Mouse (Mus musculus) spleen, adult 2 months (tissue): ENCODE results near the gene Kazn. TPM values are rescaled to one million over a fixed set of nuclear protein-coding genes. Genes with fewer than 3 reads are reported as not detected.

Experiments
- DNase-seq, 2 experiments: peaks; one replicate each; pipeline versions ENCODE4 v3.0.0 to v3.0.0-alpha.2; 2012 to 2021; ENCODE audit warnings: low spot score in 2 of 2, low read depth in 1 of 2
- H3K27ac ChIP-seq: fragments of 200-500 bp; 2 replicates; pipeline ENCODE4 v1.5.1; 2012; ENCODE audit warnings: low read length, inconsistent platforms; ENCODE audit not compliant: insufficient read depth
- H3K27me3 ChIP-seq: fragments of 200-500 bp; 2 replicates; pipeline ENCODE4 v1.6.1; 2012; ENCODE audit warnings: mild to moderate bottlenecking, moderate library complexity, low read length, inconsistent platforms; ENCODE audit not compliant: control insufficient read depth, insufficient read depth
- H3K36me3 ChIP-seq: fragments of 200-500 bp; 2 replicates; pipeline ENCODE4 v1.6.1; 2012; ENCODE audit warnings: mild to moderate bottlenecking, low read length, inconsistent platforms; ENCODE audit not compliant: control insufficient read depth, insufficient read depth
- H3K4me1 ChIP-seq: fragments of 200-500 bp; 2 replicates; pipeline ENCODE4 v1.6.1; 2011; ENCODE audit warnings: inconsistent platforms; ENCODE audit not compliant: control insufficient read depth, insufficient read depth, insufficient read length
- H3K4me3 ChIP-seq: fragments of 200-500 bp; 2 replicates; pipeline ENCODE4 v1.5.1; 2011; ENCODE audit warnings: mild to moderate bottlenecking, inconsistent platforms; ENCODE audit not compliant: insufficient read depth, insufficient read length; ENCODE audit errors: extremely low read depth
- CTCF ChIP-seq: fragments of 200-500 bp; IDR thresholded peaks from 2 replicates; pipeline ENCODE4 v1.5.1; 2011; ENCODE audit warnings: mild to moderate bottlenecking, inconsistent platforms; ENCODE audit not compliant: insufficient read depth, insufficient read length, insufficient replicate concordance; ENCODE audit errors: extremely low read depth
- POLR2A ChIP-seq: fragments of 200-500 bp; IDR thresholded peaks from 2 replicates; pipeline ENCODE4 v1.6.1; 2011; ENCODE audit warnings: low read depth, low read length, inconsistent platforms
- WGBS: fragments of 180-500 bp; shearing (Covaris S2); methylation state at CpG from one replicate; pipeline ENCODE4 v1.1.7; 2018; 5-methylcytosine and 5-hydroxymethylcytosine counted together
- polyA plus RNA-seq: library from polyadenylated mRNA; depleted of rRNA; stranded (reverse); fragments of >200 nt; gene quantifications from 2 replicates; pipeline ENCODE4 v1.2.3, GENCODE M21; 2012

The Kazn gene
- polyA plus RNA-seq, 1 experiment: 13.2 TPM

DNA sequence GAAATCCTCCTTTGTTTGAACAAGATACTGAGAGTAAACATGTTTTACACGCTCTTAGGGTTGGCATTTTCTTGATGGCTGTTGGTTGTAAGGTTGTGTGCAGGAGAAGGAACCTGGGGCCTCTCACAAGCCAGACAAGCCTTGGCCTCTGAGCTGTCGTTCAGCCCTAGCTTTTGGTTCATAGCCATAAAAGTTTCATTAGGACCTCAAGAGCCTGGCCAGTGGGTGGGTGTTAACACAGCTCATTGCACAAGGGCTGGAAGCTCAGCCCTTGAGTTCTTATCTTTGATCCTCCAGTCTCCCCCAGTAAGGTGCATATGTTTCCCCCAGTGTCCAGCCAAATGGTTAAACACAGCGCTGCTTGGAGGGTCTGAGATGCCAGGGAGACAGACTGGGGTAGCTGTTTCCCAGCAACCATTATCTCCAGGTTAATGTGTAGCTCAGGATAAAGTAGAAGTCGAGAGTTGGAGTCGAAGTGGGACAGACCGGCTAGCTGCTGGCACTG is 65.2 kb downstream of the Kazn start:
- DNase-seq: no peak
- Histone ChIP-seq H3K27ac (no peak overlapping the region), H3K27me3 (no peaks in the 10 kb centered on the region), H3K4me1 (no peaks in the 10 kb centered on the region; the same call in 1 of the 2 replicates), H3K36me3 (no peaks in the 10 kb centered on the region), H3K4me3 (no peak overlapping the region)
- WGBS: 91% methylated on average over 6 of the region's 6 CpGs
- no peak for TF ChIP-seq CTCF
- TF ChIP-seq POLR2A: no peak

GRCm38 (mm10) chr4:142172942-142173341 is 66.3 kb downstream of the Kazn start:
- Histone ChIP-seq H3K4me3 (no peak overlapping the region), H3K27ac (no peak overlapping the region), H3K36me3 (no peaks in the 10 kb centered on the region), H3K27me3 (no peaks in the 10 kb centered on the region), H3K4me1 (no peaks in the 10 kb centered on the region)
- no peak for TF ChIP-seq CTCF
- no peak for TF ChIP-seq POLR2A
- 84% methylated on average over 4 of the region's 4 CpGs for WGBS
- DNase-seq: no peak

DNA sequence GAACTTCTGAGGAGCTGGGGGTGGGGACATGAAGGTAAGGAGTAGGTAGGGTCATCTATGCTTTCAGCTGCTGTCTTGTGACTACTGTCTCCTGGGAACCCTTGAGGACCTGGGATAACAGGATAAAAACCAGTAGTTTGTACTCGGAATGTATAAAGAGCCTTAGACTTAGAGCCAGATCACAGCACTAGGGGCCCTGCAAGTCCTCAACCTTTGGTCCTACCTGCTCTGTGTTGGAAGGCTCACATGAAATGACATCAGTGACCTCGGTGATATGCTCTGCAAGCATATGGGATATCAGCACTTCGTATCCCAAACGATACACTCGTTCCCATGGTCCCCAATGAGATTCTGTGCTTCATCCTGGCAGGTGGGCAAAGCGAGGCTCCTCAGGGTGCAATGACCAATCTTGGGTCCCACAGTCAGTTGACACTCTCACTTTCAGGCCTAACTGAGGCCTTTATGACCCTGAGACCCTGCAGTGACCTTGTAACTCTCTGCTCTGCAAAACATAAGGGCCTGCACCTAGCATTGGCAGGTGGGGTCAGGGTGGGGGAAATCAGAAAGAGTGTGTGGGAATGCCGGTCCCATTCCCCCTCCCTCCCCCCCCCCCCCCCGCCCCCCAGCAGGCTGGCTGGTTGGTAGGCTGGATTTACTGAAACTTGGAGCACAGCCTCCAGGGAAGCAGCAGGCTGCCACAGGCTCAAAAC is 67.3 kb downstream of the Kazn start:
- Histone ChIP-seq H3K4me1 (no peaks in the 10 kb centered on the region), H3K4me3 (no peak overlapping the region), H3K27ac (no peak overlapping the region), H3K36me3 (no peaks in the 10 kb centered on the region), H3K27me3 (no peaks in the 10 kb centered on the region)
- 89% methylated on average over 8 of the region's 8 CpGs for WGBS
- DNase-seq: no peak
- no peak for TF ChIP-seq POLR2A
- TF ChIP-seq CTCF: no peak

DNA sequence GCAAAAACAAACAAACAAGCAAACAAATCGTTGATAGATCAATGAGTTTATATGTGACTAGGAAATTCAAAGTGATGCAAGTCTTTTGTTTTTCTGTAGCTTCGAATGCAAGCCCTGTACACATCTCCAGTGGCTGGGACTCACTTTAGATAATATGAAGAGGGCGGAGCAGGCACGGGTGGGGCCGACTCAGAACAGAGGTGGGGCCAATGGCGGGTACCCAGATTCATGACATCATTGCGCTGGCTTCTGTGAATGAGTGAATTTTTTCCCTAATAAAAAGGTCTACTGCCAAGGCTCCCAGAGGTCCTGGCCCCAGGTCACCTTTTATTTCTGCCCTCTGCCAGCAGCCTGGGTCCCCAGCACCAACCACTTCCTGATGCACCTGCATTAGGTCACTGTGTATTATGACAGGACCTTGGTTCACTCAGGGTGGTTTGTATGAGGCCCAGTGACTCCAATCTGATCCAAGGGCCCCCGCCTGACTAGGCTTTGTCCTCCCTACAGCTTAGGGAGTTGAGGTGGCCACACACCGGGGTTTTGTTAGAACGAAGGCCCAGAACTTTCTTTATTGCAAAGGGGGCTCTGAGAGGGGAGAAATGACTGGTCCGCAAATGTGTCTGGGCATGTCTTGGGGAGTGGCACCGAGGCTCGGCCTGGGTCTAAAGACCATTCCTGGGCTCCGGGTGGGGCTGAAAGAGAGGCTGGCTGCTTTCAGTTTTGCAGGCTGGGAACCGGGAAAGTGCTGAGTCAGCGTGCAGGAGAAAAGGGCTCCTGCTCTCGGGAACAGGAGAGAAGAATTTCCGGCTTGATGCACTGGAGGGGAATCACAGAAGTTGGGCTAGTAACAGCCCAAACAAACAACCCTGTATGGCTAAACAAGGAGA is 68.1 kb downstream of the Kazn start:
- WGBS: 80% methylated on average over 18 of the region's 18 CpGs
- Histone ChIP-seq H3K27me3 (no peaks in the 10 kb centered on the region), H3K4me3 (no peak overlapping the region), H3K36me3 (no peaks in the 10 kb centered on the region), H3K27ac (no peak overlapping the region; the same call in 1 of the 2 replicates), H3K4me1 (no peaks in the 10 kb centered on the region)
- no peak for TF ChIP-seq POLR2A
- no peak for TF ChIP-seq CTCF
- no peak for DNase-seq

- Histone ChIP-seq H3K4me1 (no peaks in the 10 kb centered on the region), H3K36me3 (no peaks in the 10 kb centered on the region), H3K27ac (no peak overlapping the region), H3K27me3 (no peaks in the 10 kb centered on the region), H3K4me3 (no peak overlapping the region)
- DNase-seq: no peak
- TF ChIP-seq POLR2A (no peak), CTCF (no peak)
- 83% methylated on average over 4 of the region's 4 CpGs for WGBS
These were observed 69.6 kb downstream of the Kazn start for GRCm38 (mm10) chr4:142169636-142170035.

- Histone ChIP-seq H3K27me3 (no peaks in the 10 kb centered on the region), H3K27ac (no peak overlapping the region), H3K4me3 (no peak overlapping the region), H3K36me3 (no peaks in the 10 kb centered on the region), H3K4me1 (no peaks in the 10 kb centered on the region)
- 86% methylated on average over 7 of the region's 7 CpGs for whole genome bisulfite sequencing
- DNase-seq: no peak
- TF ChIP-seq POLR2A (no peak), CTCF (no peak)
These were observed 70.8 kb downstream of the Kazn start for GRCm38 (mm10) chr4:142168352-142168751.
